Mouse (Mus musculus) right cerebral cortex, adult 18-20 months (tissue): ENCODE results near the gene Prss48.

Experiments used
- DNase-seq: peaks from one replicate; pipeline ENCODE4 v3.0.0; 2022; ENCODE audit warnings: mixed read lengths

Prss48 gene

GRCm38 (mm10) chr3:86002423-86002822, at the start of gene Prss48:
Prss48 (minus strand) TSS chr3:86002491.
- DNase-seq = no peak

- DNase-seq = no peak
Observed at GRCm38 (mm10) chr3:86049041-86049440, 46.8 kb upstream of the Prss48 start.

GRCm38 (mm10) chr3:86047686-86048408, 45.6 kb upstream of the Prss48 start:
- no peak for DNase-seq

GRCm38 (mm10) chr3:86040286-86041201, 38.3 kb upstream of the Prss48 start:
- peak; percentile 3 for DNase-seq

GRCm38 (mm10) chr3:86038648-86039047, 36.4 kb upstream of the Prss48 start:
- DNase-seq = no peak

GRCm38 (mm10) chr3:86037926-86038484, 35.7 kb upstream of the Prss48 start:
- no peak for DNase-seq

GRCm38 (mm10) chr3:86033455-86034090, 31.3 kb upstream of the Prss48 start:
- DNase-seq = no peak

GRCm38 (mm10) chr3:86030566-86030965, 28.3 kb upstream of the Prss48 start:
- DNase-seq = no peak

- DNase-seq = no peak
Observed at GRCm38 (mm10) chr3:86028658-86029375, 26.5 kb upstream of the Prss48 start.

GRCm38 (mm10) chr3:86025341-86026137, 23.2 kb upstream of the Prss48 start:
- DNase-seq = no peak

- no peak for DNase-seq
Observed at GRCm38 (mm10) chr3:86024065-86024795, 21.9 kb upstream of the Prss48 start.

- DNase-seq = no peak
Observed at GRCm38 (mm10) chr3:86021651-86022050, 19.4 kb upstream of the Prss48 start.

GRCm38 (mm10) chr3:86020921-86021650, 18.8 kb upstream of the Prss48 start:
- no peak for DNase-seq

GRCm38 (mm10) chr3:86017484-86017883, 15.2 kb upstream of the Prss48 start:
- DNase-seq = peak; percentile 50

GRCm38 (mm10) chr3:86016965-86017364, 14.7 kb upstream of the Prss48 start:
- no peak for DNase-seq

- no peak for DNase-seq
Observed at GRCm38 (mm10) chr3:86013837-86014236, 11.5 kb upstream of the Prss48 start.

- no peak for DNase-seq
Observed at GRCm38 (mm10) chr3:86011833-86012232, 9.5 kb upstream of the Prss48 start.

GRCm38 (mm10) chr3:86011373-86011772, 9.1 kb upstream of the Prss48 start:
- DNase-seq = no peak

GRCm38 (mm10) chr3:86010618-86011017, 8.3 kb upstream of the Prss48 start:
- DNase-seq = no peak

- DNase-seq = no peak
Observed at GRCm38 (mm10) chr3:86004751-86005150, 2.5 kb upstream of the Prss48 start.
